Mouse (Mus musculus): ENCODE data around the gene Fsd1l.

Fsd1l gene

GRCm38 (mm10) chr4:53631316-53632010 lies at the start of gene Fsd1l:
Fsd1l (plus strand) TSS chr4:53631471.
- DNase-seq (ENCODE audit: low spot score), result peak; percentile 54

GRCm38 (mm10) chr4:53587676-53588075 lies 43.6 kb upstream of the Fsd1l start:
- DNase-seq (ENCODE audit: low spot score), result no peak

GRCm38 (mm10) chr4:53588936-53589335 lies 42.3 kb upstream of the Fsd1l start:
- DNase-seq (ENCODE audit: low spot score), result no peak

GRCm38 (mm10) chr4:53589466-53589865 lies 41.8 kb upstream of the Fsd1l start:
- no peak for DNase-seq (ENCODE audit: low spot score)

GRCm38 (mm10) chr4:53590163-53590562 lies 41.1 kb upstream of the Fsd1l start:
- DNase-seq (ENCODE audit: low spot score), result no peak

GRCm38 (mm10) chr4:53590691-53591447 lies 40.4 kb upstream of the Fsd1l start:
- DNase-seq (ENCODE audit: low spot score), result no peak

GRCm38 (mm10) chr4:53591536-53591935 lies 39.7 kb upstream of the Fsd1l start:
- DNase-seq (ENCODE audit: low spot score), result no peak

- no peak for DNase-seq (ENCODE audit: low spot score)
Measured at GRCm38 (mm10) chr4:53591941-53592340, 39.3 kb upstream of the Fsd1l start.

GRCm38 (mm10) chr4:53592386-53592785 lies 38.9 kb upstream of the Fsd1l start:
- no peak for DNase-seq (ENCODE audit: low spot score)

GRCm38 (mm10) chr4:53594204-53594603 lies 37.1 kb upstream of the Fsd1l start:
- peak; percentile 45 for DNase-seq (ENCODE audit: low spot score)

GRCm38 (mm10) chr4:53595246-53596062 lies 35.8 kb upstream of the Fsd1l start:
- no peak for DNase-seq (ENCODE audit: low spot score)

GRCm38 (mm10) chr4:53596063-53596895 lies 35.0 kb upstream of the Fsd1l start:
- DNase-seq (ENCODE audit: low spot score), result no peak

GRCm38 (mm10) chr4:53600462-53600861 lies 30.8 kb upstream of the Fsd1l start:
- no peak for DNase-seq (ENCODE audit: low spot score)

GRCm38 (mm10) chr4:53614576-53615225 lies 16.6 kb upstream of the Fsd1l start:
- no peak for DNase-seq (ENCODE audit: low spot score)

GRCm38 (mm10) chr4:53617968-53618367 lies 13.3 kb upstream of the Fsd1l start:
- no peak for DNase-seq (ENCODE audit: low spot score)

- no peak for DNase-seq (ENCODE audit: low spot score)
Measured at GRCm38 (mm10) chr4:53620104-53620503, 11.2 kb upstream of the Fsd1l start.

- DNase-seq (ENCODE audit: low spot score), result no peak
Measured at GRCm38 (mm10) chr4:53621084-53621483, 10.2 kb upstream of the Fsd1l start.

GRCm38 (mm10) chr4:53621490-53621889 lies 9.8 kb upstream of the Fsd1l start:
- DNase-seq (ENCODE audit: low spot score), result no peak

- DNase-seq (ENCODE audit: low spot score), result no peak
Measured at GRCm38 (mm10) chr4:53623711-53624110, 7.6 kb upstream of the Fsd1l start.

- DNase-seq (ENCODE audit: low spot score), result no peak
Measured at GRCm38 (mm10) chr4:53624816-53625215, 6.5 kb upstream of the Fsd1l start.

GRCm38 (mm10) chr4:53625263-53625662 lies 6.0 kb upstream of the Fsd1l start:
- no peak for DNase-seq (ENCODE audit: low spot score)
